ENCODE assay signal across 16 mouse cellular contexts in the genomic region with DNA sequence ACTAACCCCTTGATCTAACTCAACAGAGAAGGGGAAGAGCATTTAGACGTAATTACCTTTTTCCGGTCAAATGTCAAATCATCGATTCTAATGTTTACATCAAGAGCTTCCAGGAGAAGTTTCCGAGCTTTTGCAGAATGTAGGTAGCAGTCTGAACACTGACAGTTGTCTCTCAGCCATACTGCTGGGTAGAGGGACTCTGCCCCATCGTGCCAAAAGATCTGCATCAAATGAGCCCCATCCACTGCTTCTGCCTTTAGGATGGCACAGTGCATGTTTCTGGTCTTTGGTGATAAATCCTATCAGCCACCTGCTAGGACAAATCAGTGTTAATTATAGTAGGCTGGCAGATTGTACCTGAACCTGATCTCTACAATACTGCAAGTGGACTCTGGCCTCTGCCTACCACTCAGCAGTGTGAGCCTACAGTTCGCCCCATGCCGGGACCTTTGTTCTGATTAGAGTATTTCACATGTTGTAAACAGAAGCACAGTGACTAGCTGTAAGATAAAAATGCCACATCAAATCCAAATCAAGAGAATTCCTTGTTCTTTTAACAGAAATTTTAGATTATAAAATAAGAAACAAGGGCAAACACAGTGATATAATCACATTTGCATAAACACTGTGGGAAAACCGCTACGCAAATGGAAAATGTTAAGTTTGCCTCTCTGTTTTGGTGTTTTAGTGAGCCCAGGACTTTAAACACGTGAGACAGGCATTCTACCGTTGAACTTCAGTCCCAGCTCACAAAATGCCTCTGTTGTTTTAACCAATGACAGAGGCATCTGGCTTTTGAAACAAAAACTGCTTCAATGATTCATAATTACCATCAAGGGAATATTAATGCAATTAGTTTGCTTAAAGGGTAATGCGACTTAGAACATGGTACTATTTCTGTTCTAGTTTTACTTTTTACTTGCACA. TPM values are rescaled to one million over a fixed set of nuclear protein-coding genes. Genes with fewer than 3 reads are reported as not detected.
DNase-seq lines count a peak whose midpoint lies in the region; ATAC-seq and TF ChIP-seq lines count a peak whose summit lies in the region.
"Had no signal": no experiment of that assay in that cellular context is flagged by ENCODE, and none has a peak within 500 bp of the region (broad histone marks: within the 10 kb centered on the region; RNA-seq: fewer than 3 reads in every experiment).

No protein-coding gene starts in this region.

- peaks cover 5% of the 10 kb centered on the region for H3K4me1 ChIP-seq in limb, embryonic 12.5 days (replicated peaks)
- peaks cover 17% of the 10 kb centered on the region for H3K4me1 ChIP-seq in limb, embryonic 10.5 days
- peaks cover 2% of the 10 kb centered on the region; the same call in 1 of the 2 replicates for H3K4me1 ChIP-seq in small intestine, adult 2 months (ENCODE audit: control insufficient read depth, insufficient read depth, insufficient read length, low read length)
- no peaks in the 10 kb centered on the region for H3K4me1 ChIP-seq in neural tube, embryonic 15.5 days
- H3K4me1 ChIP-seq: heart, embryonic 15.5 days; hindbrain, embryonic 12.5 days had no signal

- ATAC-seq in limb, embryonic 12.5 days (ENCODE audit: insufficient number of reproducible peaks, insufficient read depth, low FRiP score, low TSS enrichment, low read depth): no peak
- no peak for ATAC-seq in neural tube, embryonic 15.5 days (ENCODE audit: low FRiP score)
- ATAC-seq: forebrain, embryonic 14.5 days had no signal

- H3K4me2 ChIP-seq in limb, embryonic 12.5 days: no peak overlapping the region
- H3K4me2 ChIP-seq in neural tube, embryonic 15.5 days: no peak overlapping the region
- H3K4me2 ChIP-seq: embryonic facial prominence, embryonic 15.5 days; heart, embryonic 15.5 days; hindbrain, embryonic 12.5 days had no signal

- no peak for DNase-seq in limb, embryonic 10.5 days (ENCODE audit: low spot score)
- peak; percentile 77 for DNase-seq in kidney, adult 9 months
- peak; percentile 34 for DNase-seq in liver
- DNase-seq in embryo, embryonic 10.5 days (ENCODE audit: low spot score): no peak
- no peak for DNase-seq in urinary bladder, postnatal 10 days (ENCODE audit: low spot score)
- DNase-seq: adrenal gland, postnatal 14 days; cerebellum, adult 2 months; lung, adult 2 months; midbrain, embryonic 14.5 days had no signal

- no peak overlapping the region for H3K4me3 ChIP-seq in limb, embryonic 12.5 days (replicated peaks)
- H3K4me3 ChIP-seq in limb, embryonic 10.5 days: no peak overlapping the region
- H3K4me3 ChIP-seq in small intestine, adult 2 months (ENCODE audit: low read depth, low read length): peak overlapping the region; percentile 35; the same call in 1 of the 2 replicates
- no peak overlapping the region for H3K4me3 ChIP-seq in neural tube, embryonic 15.5 days (replicated peaks)
- H3K4me3 ChIP-seq: embryonic facial prominence, embryonic 15.5 days; heart, embryonic 15.5 days; hindbrain, embryonic 12.5 days had no signal

- no peak overlapping the region for H3K9ac ChIP-seq in limb, embryonic 12.5 days (replicated peaks)
- H3K9ac ChIP-seq in neural tube, embryonic 15.5 days (replicated peaks): no peak overlapping the region
- H3K9ac ChIP-seq: embryonic facial prominence, embryonic 15.5 days; heart, embryonic 15.5 days; hindbrain, embryonic 12.5 days had no signal

- H3K27me3 ChIP-seq in limb, embryonic 12.5 days: no peaks in the 10 kb centered on the region
- H3K27me3 ChIP-seq in limb, embryonic 10.5 days (ENCODE audit: low read depth, poor library complexity, severe bottlenecking): no peaks in the 10 kb centered on the region
- no peaks in the 10 kb centered on the region for H3K27me3 ChIP-seq in small intestine, adult 2 months (ENCODE audit: control insufficient read depth, insufficient read depth, low read length)
- H3K27me3 ChIP-seq in neural tube, embryonic 15.5 days (replicated peaks): no peaks in the 10 kb centered on the region
- H3K27me3 ChIP-seq: embryonic facial prominence, embryonic 15.5 days; heart, embryonic 15.5 days; hindbrain, embryonic 12.5 days had no signal

- 75% methylated on average over 12 of the region's 12 CpGs for WGBS in limb, embryonic 12.5 days
- 89% methylated on average over 12 of the region's 12 CpGs for WGBS in limb, embryonic 10.5 days
- WGBS in small intestine, adult 2 months: 26% methylated on average over 12 of the region's 12 CpGs
- WGBS in neural tube, embryonic 15.5 days: 84% methylated on average over 12 of the region's 12 CpGs

- no peaks in the 10 kb centered on the region for H3K36me3 ChIP-seq in limb, embryonic 12.5 days
- H3K36me3 ChIP-seq in limb, embryonic 10.5 days: no peaks in the 10 kb centered on the region
- H3K36me3 ChIP-seq in small intestine, adult 2 months (ENCODE audit: control insufficient read depth, insufficient read depth, low read length): no peaks in the 10 kb centered on the region
- H3K36me3 ChIP-seq in neural tube, embryonic 15.5 days: no peaks in the 10 kb centered on the region
- H3K36me3 ChIP-seq: embryonic facial prominence, embryonic 15.5 days; heart, embryonic 15.5 days; hindbrain, embryonic 12.5 days had no signal

- no peaks in the 10 kb centered on the region for H3K9me3 ChIP-seq in limb, embryonic 12.5 days
- no peaks in the 10 kb centered on the region for H3K9me3 ChIP-seq in limb, embryonic 10.5 days (replicated peaks)
- H3K9me3 ChIP-seq in neural tube, embryonic 15.5 days (replicated peaks): no peaks in the 10 kb centered on the region
- H3K9me3 ChIP-seq: embryonic facial prominence, embryonic 15.5 days; heart, embryonic 15.5 days; hindbrain, embryonic 12.5 days had no signal

- no peak for TF ChIP-seq CTCF in small intestine, adult 2 months (IDR thresholded peaks at IDR 0.05; ENCODE audit: extremely low read depth, insufficient read length, insufficient replicate concordance, low read depth, low read length)

- H3K27ac ChIP-seq in limb, embryonic 12.5 days: 0 out of 2 replicates have a peak overlapping the region, but pooled peaks have one; percentile 56
- H3K27ac ChIP-seq in limb, embryonic 10.5 days: no peak overlapping the region
- H3K27ac ChIP-seq in small intestine, adult 2 months (ENCODE audit: insufficient read depth, low read depth, low read length): peak overlapping the region; percentile 82; the same call in 1 of the 2 replicates
- no peak overlapping the region for H3K27ac ChIP-seq in neural tube, embryonic 15.5 days (replicated peaks)
- H3K27ac ChIP-seq: embryonic facial prominence, embryonic 15.5 days; heart, embryonic 15.5 days; hindbrain, embryonic 12.5 days had no signal

- TF ChIP-seq POLR2A in small intestine, adult 2 months (IDR thresholded peaks at IDR 0.05; ENCODE audit: low read depth, low read length): no peak

RNA-seq across cellular contexts. Expression of gene Bbox1, which starts 8.7 kb away (rescaled TPM):
- polyA plus RNA-seq in limb, embryonic 12.5 days (2016; fragmentation: Nextera tagmentation; extraction: Ambion mirVana): 0.24 and 0.43 TPM in 2 replicates
- polyA plus RNA-seq in limb, embryonic 10.5 days (2016; fragmentation: Nextera tagmentation; extraction: Ambion mirVana): 0.19 TPM in 1 of 2 replicates, not detected in the other
- polyA plus RNA-seq in small intestine, adult 2 months (2012; rRNA removed): 0.06 and 0.66 TPM in 2 replicates
- polyA plus RNA-seq in neural tube, embryonic 15.5 days (2015; fragmentation: Nextera tagmentation; extraction: Ambion mirVana): 0.47 and 0.79 TPM in 2 replicates
- polyA plus RNA-seq: hindbrain, embryonic 12.5 days had no signal

RNA-seq across cellular contexts. Expression of gene Fibin, which starts 57.4 kb away (rescaled TPM):
- 65.8 and 70.4 TPM in 2 replicates for polyA plus RNA-seq in limb, embryonic 12.5 days (2016; fragmentation: Nextera tagmentation; extraction: Ambion mirVana)
- polyA plus RNA-seq in limb, embryonic 10.5 days (2016; fragmentation: Nextera tagmentation; extraction: Ambion mirVana): 24.3 and 46.5 TPM in 2 replicates
- polyA plus RNA-seq in small intestine, adult 2 months (2012; rRNA removed): 0.80 and 1.0 TPM in 2 replicates
- polyA plus RNA-seq in neural tube, embryonic 15.5 days (2015; fragmentation: Nextera tagmentation; extraction: Ambion mirVana): 15.5 and 16.7 TPM in 2 replicates

Comparison
In these comparisons a context has a peak if more than half of its experiments do, and no peak if none do; other contexts are left out.
1. H3K27ac ChIP-seq: peak in limb, embryonic 12.5 days (single experiment) and small intestine, adult 2 months (single experiment); none in limb, embryonic 10.5 days (single experiment) and neural tube, embryonic 15.5 days (single experiment).
2. DNase-seq: peak in kidney, adult 9 months (single experiment) and liver (single experiment); none in limb, embryonic 10.5 days (single experiment), embryo, embryonic 10.5 days (single experiment) and urinary bladder, postnatal 10 days (single experiment).